Mouse (Mus musculus): ENCODE data around the gene Prss56. TPM values are rescaled to one million over a fixed set of nuclear protein-coding genes. Genes with fewer than 3 reads are reported as not detected.

The Prss56 gene
- 0.13 TPM in 1 of 2 replicates, not detected in the other for polyA plus RNA-seq (2015; fragmentation: Nextera tagmentation; extraction: Ambion mirVana)

DNA sequence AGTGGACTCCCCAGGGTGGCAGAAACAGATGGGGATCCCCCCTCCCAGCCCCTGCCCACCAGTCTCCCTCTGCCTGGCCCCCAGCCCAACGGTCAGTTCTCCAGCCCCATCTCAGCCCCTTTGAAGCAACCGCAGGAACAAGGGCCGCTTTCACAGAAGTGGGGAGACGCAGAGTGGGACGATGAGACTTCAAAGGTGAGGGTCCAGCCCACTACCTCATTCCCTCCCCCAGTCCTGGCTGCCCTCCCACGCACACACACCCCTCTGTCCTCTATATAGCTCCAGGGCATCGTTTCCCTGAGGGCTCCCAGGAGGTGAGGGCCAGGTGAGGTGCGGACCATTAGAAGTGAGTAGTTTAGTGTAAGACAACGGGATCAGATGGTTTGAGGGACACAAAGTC, at the start of gene Prss56:
Gene Prss56, plus strand, starts transcription at position 301 of the 400 bp plus-strand sequence.
- no peak within 1 kb of the TSS for H3K4me2 ChIP-seq
- H3K27ac ChIP-seq: no peak within 1 kb of the TSS
- no peak within 1 kb of the TSS for H3K9ac ChIP-seq
- ATAC-seq (replicated peaks): no peak
- H3K27me3 ChIP-seq (replicated peaks): peaks cover 46% of the 10 kb centered on the region
- no peaks in the 10 kb centered on the region for H3K36me3 ChIP-seq (replicated peaks)
- peaks cover 18% of the 10 kb centered on the region for H3K4me1 ChIP-seq
- 71% methylated on average over 9 of the region's 9 CpGs for WGBS
- H3K9me3 ChIP-seq: no peaks in the 10 kb centered on the region
- H3K4me3 ChIP-seq: no peak within 1 kb of the TSS

- H3K27ac ChIP-seq: no peak overlapping the region
These were observed 41.6 kb upstream of the Prss56 start for GRCm38 (mm10) chr1:87141550-87141949.

GRCm38 (mm10) chr1:87142456-87142855, 40.7 kb upstream of the Prss56 start:
- Histone ChIP-seq H3K4me2 (no peak overlapping the region), H3K27ac (no peak overlapping the region), H3K27me3 (replicated peaks) (no peaks in the 10 kb centered on the region), H3K9me3 (no peaks in the 10 kb centered on the region), H3K4me3 (no peak overlapping the region), H3K9ac (no peak overlapping the region), H3K36me3 (replicated peaks) (no peaks in the 10 kb centered on the region), H3K4me1 (peaks cover 8% of the 10 kb centered on the region; the same call in 1 of the 2 replicates)
- peak; percentile 80 for ATAC-seq (replicated peaks)
- whole genome bisulfite sequencing: 51% methylated on average over 9 of the region's 9 CpGs

More at GRCm38 (mm10) chr1:87141550-87141949, 41.6 kb upstream of the Prss56 start:
- no peak overlapping the region for H3K4me2 ChIP-seq
- ATAC-seq (replicated peaks): peak; percentile 27; the same call in 1 of the 2 replicates
- 73% methylated on average over 4 of the region's 4 CpGs for WGBS
- no peak overlapping the region for H3K4me3 ChIP-seq
- H3K9me3 ChIP-seq: no peaks in the 10 kb centered on the region
- H3K27me3 ChIP-seq (replicated peaks): no peaks in the 10 kb centered on the region
- H3K9ac ChIP-seq: no peak overlapping the region
- H3K36me3 ChIP-seq (replicated peaks): no peaks in the 10 kb centered on the region
- H3K4me1 ChIP-seq: peaks cover 8% of the 10 kb centered on the region; the same call in 1 of the 2 replicates

GRCm38 (mm10) chr1:87143141-87143540, 40.0 kb upstream of the Prss56 start:
- Histone ChIP-seq H3K4me2 (no peak overlapping the region), H3K9me3 (no peaks in the 10 kb centered on the region), H3K9ac (no peak overlapping the region), H3K27ac (no peak overlapping the region), H3K36me3 (replicated peaks) (no peaks in the 10 kb centered on the region), H3K27me3 (replicated peaks) (no peaks in the 10 kb centered on the region), H3K4me3 (no peak overlapping the region), H3K4me1 (peaks cover 8% of the 10 kb centered on the region; the same call in 1 of the 2 replicates)
- 0 out of 2 replicates have a peak, but pooled peaks have one; percentile 3 for ATAC-seq (replicated peaks)
- 58% methylated on average over 10 of the region's 10 CpGs for WGBS

DNA sequence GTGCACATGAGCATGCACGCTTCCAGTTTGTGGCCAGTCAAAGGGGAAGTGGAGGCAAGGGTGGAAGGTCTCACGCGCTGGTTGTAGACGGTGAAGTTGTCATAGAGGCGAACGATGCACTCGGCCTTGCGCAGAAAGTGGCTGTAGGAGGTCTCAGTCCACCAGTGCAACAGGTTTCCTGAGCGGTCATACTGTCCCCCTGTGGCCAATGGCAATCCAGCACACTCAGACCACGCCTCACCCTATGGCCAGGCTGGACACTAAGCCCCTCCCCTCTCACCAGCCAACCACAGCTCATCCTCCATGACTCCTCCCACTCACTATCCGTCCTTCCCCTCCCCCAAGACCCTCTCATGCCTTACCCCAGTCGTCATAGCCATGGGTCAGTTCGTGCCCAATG, 33.7 kb upstream of the Prss56 start:
- WGBS: 24% methylated on average over 13 of the region's 13 CpGs
- no peak for ATAC-seq (replicated peaks)
- Histone ChIP-seq H3K27ac (no peak overlapping the region), H3K27me3 (replicated peaks) (peaks cover 46% of the 10 kb centered on the region), H3K4me3 (no peak overlapping the region), H3K4me2 (no peak overlapping the region), H3K9me3 (no peaks in the 10 kb centered on the region), H3K4me1 (peaks cover 12% of the 10 kb centered on the region), H3K36me3 (replicated peaks) (no peaks in the 10 kb centered on the region), H3K9ac (no peak overlapping the region)

- Histone ChIP-seq H3K4me1 (peaks cover 31% of the 10 kb centered on the region), H3K9ac (no peak overlapping the region), H3K27ac (no peak overlapping the region), H3K4me3 (no peak overlapping the region), H3K27me3 (replicated peaks) (peaks cover 65% of the 10 kb centered on the region), H3K9me3 (no peaks in the 10 kb centered on the region), H3K36me3 (replicated peaks) (no peaks in the 10 kb centered on the region), H3K4me2 (no peak overlapping the region)
- 88% methylated on average over 6 of the region's 6 CpGs for WGBS
- no peak for ATAC-seq (replicated peaks)
These were observed 31.8 kb upstream of the Prss56 start for GRCm38 (mm10) chr1:87151286-87151685.

GRCm38 (mm10) chr1:87153776-87154500, 29.2 kb upstream of the Prss56 start:
- peak overlapping the region; percentile 50 for H3K4me3 ChIP-seq
- no peak for ATAC-seq (replicated peaks)
- H3K9me3 ChIP-seq: no peaks in the 10 kb centered on the region
- H3K27me3 ChIP-seq (replicated peaks): peaks cover 87% of the 10 kb centered on the region
- H3K4me1 ChIP-seq: peaks cover 31% of the 10 kb centered on the region
- H3K36me3 ChIP-seq (replicated peaks): no peaks in the 10 kb centered on the region
- H3K27ac ChIP-seq: no peak overlapping the region
- H3K9ac ChIP-seq: peak overlapping the region; percentile 17; the same call in 1 of the 2 replicates
- peak overlapping the region; percentile 86 for H3K4me2 ChIP-seq
- WGBS: under 1% methylated on average over 72 of the region's 72 CpGs

DNA sequence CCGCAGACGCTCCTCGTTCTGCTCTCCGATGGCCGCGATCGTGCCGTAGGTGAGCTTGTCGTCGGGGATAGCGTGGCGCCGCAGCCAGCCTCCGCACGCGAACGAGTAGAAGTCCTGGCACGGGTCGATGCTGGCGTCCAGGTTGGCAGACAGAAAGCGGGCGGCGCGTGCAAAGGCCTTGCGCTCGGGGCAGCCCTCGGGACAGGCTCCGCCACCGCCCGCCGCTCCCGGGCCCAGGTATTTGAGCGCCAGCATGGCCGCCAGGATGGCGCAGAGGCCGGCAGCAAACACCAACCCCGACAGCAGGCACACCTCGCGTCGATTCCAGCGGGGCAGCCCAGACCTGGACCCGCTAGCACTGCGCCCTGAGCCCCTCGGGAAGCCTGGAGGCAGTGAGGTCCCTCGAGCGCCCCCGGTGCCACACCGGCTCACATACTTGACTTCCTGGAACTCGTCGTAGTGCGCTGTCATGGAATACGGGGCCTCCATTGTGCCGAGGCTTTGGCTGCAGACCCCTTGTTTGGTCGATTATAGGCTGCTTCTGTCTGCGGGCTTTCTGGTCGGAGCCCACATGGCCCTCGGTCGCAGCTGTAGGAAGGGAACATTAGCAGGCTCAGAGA, 28.5 kb upstream of the Prss56 start:
- Histone ChIP-seq H3K4me3 (peak overlapping the region; percentile 50), H3K27ac (no peak overlapping the region), H3K4me1 (peaks cover 31% of the 10 kb centered on the region), H3K4me2 (peak overlapping the region; percentile 86), H3K9me3 (no peaks in the 10 kb centered on the region), H3K9ac (peak overlapping the region; percentile 17; the same call in 1 of the 2 replicates), H3K36me3 (replicated peaks) (no peaks in the 10 kb centered on the region), H3K27me3 (replicated peaks) (peaks cover 86% of the 10 kb centered on the region)
- 2% methylated on average over 58 of the region's 58 CpGs for WGBS
- no peak for ATAC-seq (replicated peaks)

GRCm38 (mm10) chr1:87155531-87156198, 27.4 kb upstream of the Prss56 start:
- H3K4me2 ChIP-seq: peak overlapping the region; percentile 86
- no peaks in the 10 kb centered on the region for H3K9me3 ChIP-seq
- H3K4me1 ChIP-seq: peaks cover 31% of the 10 kb centered on the region
- no peaks in the 10 kb centered on the region for H3K36me3 ChIP-seq (replicated peaks)
- peak overlapping the region; percentile 51 for H3K9ac ChIP-seq
- WGBS: under 1% methylated on average over 55 of the region's 56 CpGs
- ATAC-seq (replicated peaks): peak; percentile 40
- peak overlapping the region; percentile 50 for H3K4me3 ChIP-seq
- H3K27me3 ChIP-seq (replicated peaks): peaks cover 81% of the 10 kb centered on the region
- no peak overlapping the region for H3K27ac ChIP-seq

DNA sequence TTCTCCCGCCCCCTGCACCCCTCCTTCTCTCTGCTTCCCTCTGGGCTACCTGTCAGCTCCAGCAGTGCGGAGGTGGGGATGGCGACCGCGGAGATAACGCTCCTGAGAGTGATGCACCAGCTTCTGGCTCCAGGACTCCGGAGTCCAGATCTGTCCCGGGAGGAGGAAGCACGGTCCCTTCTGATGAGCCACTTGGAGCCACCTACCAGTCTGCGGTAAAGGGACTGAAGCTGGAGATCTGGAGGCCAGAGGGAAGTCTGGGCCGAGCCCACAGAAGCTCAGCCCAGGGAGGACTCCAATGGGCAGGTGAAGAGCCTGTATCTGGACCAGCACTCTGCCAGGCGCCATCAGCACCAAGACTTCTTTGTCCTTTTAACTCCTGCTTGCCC, 26.9 kb upstream of the Prss56 start, which contains the start of gene Ecel1:
Gene Ecel1, minus strand, starts transcription at position 323 of the 389 bp plus-strand sequence.
- WGBS: 2% methylated on average over 12 of the region's 12 CpGs
- peak within 1 kb of the TSS; percentile 51 for H3K9ac ChIP-seq
- peaks cover 76% of the 10 kb centered on the region for H3K27me3 ChIP-seq (replicated peaks)
- H3K4me1 ChIP-seq: peaks cover 31% of the 10 kb centered on the region
- no peak within 1 kb of the TSS for H3K27ac ChIP-seq
- peak within 1 kb of the TSS; percentile 50 for H3K4me3 ChIP-seq
- no peak; the same call in 1 of the 2 replicates for ATAC-seq (replicated peaks)
- no peaks in the 10 kb centered on the region for H3K9me3 ChIP-seq
- H3K36me3 ChIP-seq (replicated peaks): no peaks in the 10 kb centered on the region
- H3K4me2 ChIP-seq: peak within 1 kb of the TSS; percentile 86

DNA sequence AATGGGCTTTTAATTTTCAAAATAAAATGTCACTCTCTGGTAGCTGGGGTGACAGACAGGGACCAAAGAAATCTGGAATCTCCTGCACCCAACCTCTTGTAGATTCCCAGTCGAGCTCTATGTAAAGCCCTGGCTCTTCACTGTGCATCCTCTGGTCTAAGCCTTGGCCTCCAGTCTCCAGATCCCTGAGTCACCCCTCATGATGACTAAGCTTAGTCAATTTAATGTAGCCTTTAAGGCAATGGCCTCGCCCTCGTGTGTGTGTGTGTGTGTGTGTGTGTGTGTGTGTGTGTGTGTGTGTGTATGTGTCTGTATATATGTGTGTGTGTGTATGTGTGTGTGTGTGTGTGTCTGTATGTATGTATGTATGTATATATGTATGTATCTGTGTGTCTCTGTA, 23.7 kb upstream of the Prss56 start:
- no peak for ATAC-seq (replicated peaks)
- H3K27ac ChIP-seq: no peak overlapping the region
- 78% methylated on average over 3 of the region's 3 CpGs for WGBS
- no peaks in the 10 kb centered on the region for H3K9me3 ChIP-seq
- H3K9ac ChIP-seq: no peak overlapping the region
- H3K27me3 ChIP-seq (replicated peaks): peaks cover 44% of the 10 kb centered on the region
- no peaks in the 10 kb centered on the region for H3K36me3 ChIP-seq (replicated peaks)
- no peak overlapping the region for H3K4me3 ChIP-seq
- peaks cover 23% of the 10 kb centered on the region for H3K4me1 ChIP-seq
- H3K4me2 ChIP-seq: no peak overlapping the region

DNA sequence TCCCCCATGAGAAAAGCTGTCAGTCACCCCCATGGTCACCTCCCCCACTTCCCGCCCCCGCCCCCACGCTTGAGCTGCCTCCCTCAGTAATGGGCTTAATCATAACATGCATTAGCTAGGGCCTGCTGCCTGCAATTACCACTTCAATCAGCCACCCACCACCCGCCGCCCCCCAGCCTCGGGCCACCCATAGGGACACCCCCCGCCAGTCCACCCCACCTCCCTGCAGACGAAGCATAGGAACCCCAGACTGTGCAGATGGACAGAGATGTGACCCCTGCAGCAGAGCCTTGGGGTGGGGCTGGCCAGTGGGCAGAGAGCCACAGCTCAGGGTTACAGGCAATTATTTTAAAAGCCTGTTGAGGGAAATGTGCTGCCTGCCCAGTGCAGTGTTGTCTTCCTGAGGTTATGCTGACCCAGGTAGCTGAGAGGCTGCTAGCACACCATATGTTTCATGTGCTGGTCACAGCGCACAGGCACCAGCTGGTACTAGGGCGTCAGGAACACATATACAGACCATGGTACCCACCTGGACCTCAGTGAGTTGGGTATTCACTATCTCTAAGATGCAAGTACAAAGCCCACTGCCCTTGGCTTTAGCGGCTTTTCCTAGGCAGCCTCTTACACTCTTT, 18.8 kb upstream of the Prss56 start:
- peaks cover 16% of the 10 kb centered on the region for H3K4me1 ChIP-seq
- H3K27ac ChIP-seq: no peak overlapping the region; the same call in 1 of the 2 replicates
- no peaks in the 10 kb centered on the region for H3K9me3 ChIP-seq
- H3K27me3 ChIP-seq (replicated peaks): no peaks in the 10 kb centered on the region
- H3K4me3 ChIP-seq: no peak overlapping the region
- H3K9ac ChIP-seq: no peak overlapping the region
- H3K4me2 ChIP-seq: no peak overlapping the region
- H3K36me3 ChIP-seq (replicated peaks): no peaks in the 10 kb centered on the region
- WGBS: 32% methylated on average over 11 of the region's 11 CpGs
- peak; percentile 65 for ATAC-seq (replicated peaks)
